Mouse (Mus musculus): Measurements from ENCODE around the gene Syvn1. TPM values are rescaled to one million over a fixed set of nuclear protein-coding genes. Genes with fewer than 3 reads are reported as not detected.
A peak's percentile ranks its signal among the peaks of the same experiment; 100 is the strongest.

The Syvn1 gene
- polyA plus RNA-seq, 1 experiment from 2014 or later, result 29.2 TPM

GRCm38 (mm10) chr19:6015511-6016315 lies 30.7 kb upstream of the Syvn1 start, which contains the start of gene Capn1:
Capn1 (minus strand) TSS chr19:6015897.
- 4% methylated on average over 40 of the region's 40 CpGs for WGBS
- peak; percentile 79 for ATAC-seq (ENCODE audit: insufficient read depth, low FRiP score)
- no peaks in the 10 kb centered on the region for H3K9me3 ChIP-seq (replicated peaks; ENCODE audit: control insufficient read depth, low read length)
- H3K27ac ChIP-seq (ENCODE audit: low read length), result peak within 1 kb of the TSS; percentile 60
- H3K4me3 ChIP-seq (replicated peaks; ENCODE audit: low read length), result peak within 1 kb of the TSS; percentile 60
- H3K36me3 ChIP-seq (ENCODE audit: control insufficient read depth, insufficient read depth, low read length), result no peaks in the 10 kb centered on the region
- H3K4me1 ChIP-seq (ENCODE audit: control insufficient read depth, insufficient read depth, low read length), result peaks cover 12% of the 10 kb centered on the region
- peak within 1 kb of the TSS; percentile 67 for H3K4me2 ChIP-seq (ENCODE audit: low read depth, low read length)
- peak within 1 kb of the TSS; percentile 76 for H3K9ac ChIP-seq (ENCODE audit: low read length)
- 0 out of 2 replicates have a peak, but pooled peaks cover 4% of the 10 kb centered on the region for H3K27me3 ChIP-seq (ENCODE audit: control insufficient read depth, insufficient read depth, low read length)

GRCm38 (mm10) chr19:6016532-6016931 lies 29.8 kb upstream of the Syvn1 start:
- H3K36me3 ChIP-seq (ENCODE audit: control insufficient read depth, insufficient read depth, low read length), result no peaks in the 10 kb centered on the region
- peak overlapping the region; percentile 67 for H3K4me2 ChIP-seq (ENCODE audit: low read depth, low read length)
- 0 out of 2 replicates have a peak, but pooled peaks cover 4% of the 10 kb centered on the region for H3K27me3 ChIP-seq (ENCODE audit: control insufficient read depth, insufficient read depth, low read length)
- no peak overlapping the region for H3K9ac ChIP-seq (ENCODE audit: low read length)
- H3K4me3 ChIP-seq (replicated peaks; ENCODE audit: low read length), result peak overlapping the region; percentile 60; the same call in 1 of the 2 replicates
- 47% methylated on average over 7 of the region's 7 CpGs for WGBS
- no peaks in the 10 kb centered on the region for H3K9me3 ChIP-seq (replicated peaks; ENCODE audit: control insufficient read depth, low read length)
- ATAC-seq (ENCODE audit: insufficient read depth, low FRiP score), result no peak
- no peak overlapping the region for H3K27ac ChIP-seq (ENCODE audit: low read length)
- peaks cover 12% of the 10 kb centered on the region for H3K4me1 ChIP-seq (ENCODE audit: control insufficient read depth, insufficient read depth, low read length)

GRCm38 (mm10) chr19:6018142-6019089 lies 28.0 kb upstream of the Syvn1 start:
- H3K27ac ChIP-seq (ENCODE audit: low read length), result no peak overlapping the region
- 0 out of 2 replicates have a peak, but pooled peaks cover 4% of the 10 kb centered on the region for H3K27me3 ChIP-seq (ENCODE audit: control insufficient read depth, insufficient read depth, low read length)
- no peak for ATAC-seq (ENCODE audit: insufficient read depth, low FRiP score)

GRCm38 (mm10) chr19:6020276-6020675 lies 26.1 kb upstream of the Syvn1 start:
- H3K9ac ChIP-seq (ENCODE audit: low read length), result no peak overlapping the region
- 43% methylated on average over 3 of the region's 3 CpGs for WGBS
- ATAC-seq (ENCODE audit: insufficient read depth, low FRiP score), result no peak

More at GRCm38 (mm10) chr19:6018142-6019089, 28.0 kb upstream of the Syvn1 start:
- no peak overlapping the region for H3K9ac ChIP-seq (ENCODE audit: low read length)
- no peaks in the 10 kb centered on the region for H3K36me3 ChIP-seq (ENCODE audit: control insufficient read depth, insufficient read depth, low read length)
- WGBS, result 33% methylated on average over 15 of the region's 15 CpGs
- H3K9me3 ChIP-seq (replicated peaks; ENCODE audit: control insufficient read depth, low read length), result no peaks in the 10 kb centered on the region
- no peak overlapping the region for H3K4me3 ChIP-seq (replicated peaks; ENCODE audit: low read length)
- H3K4me1 ChIP-seq (ENCODE audit: control insufficient read depth, insufficient read depth, low read length), result peaks cover 12% of the 10 kb centered on the region
- H3K4me2 ChIP-seq (ENCODE audit: low read depth, low read length), result no peak overlapping the region

GRCm38 (mm10) chr19:6023059-6023458 lies 23.3 kb upstream of the Syvn1 start:
- no peak overlapping the region for H3K27ac ChIP-seq (ENCODE audit: low read length)
- no peaks in the 10 kb centered on the region for H3K27me3 ChIP-seq (ENCODE audit: control insufficient read depth, insufficient read depth, low read length)
- no peak overlapping the region for H3K9ac ChIP-seq (ENCODE audit: low read length)
- no peaks in the 10 kb centered on the region for H3K9me3 ChIP-seq (replicated peaks; ENCODE audit: control insufficient read depth, low read length)
- no peak overlapping the region for H3K4me3 ChIP-seq (replicated peaks; ENCODE audit: low read length)
- no peaks in the 10 kb centered on the region for H3K4me1 ChIP-seq (ENCODE audit: control insufficient read depth, insufficient read depth, low read length)
- 48% methylated on average over 8 of the region's 8 CpGs for WGBS
- H3K36me3 ChIP-seq (ENCODE audit: control insufficient read depth, insufficient read depth, low read length), result no peaks in the 10 kb centered on the region
- ATAC-seq (ENCODE audit: insufficient read depth, low FRiP score), result no peak
- H3K4me2 ChIP-seq (ENCODE audit: low read depth, low read length), result no peak overlapping the region

More at GRCm38 (mm10) chr19:6020276-6020675, 26.1 kb upstream of the Syvn1 start:
- Histone ChIP-seq H3K9me3 (replicated peaks; ENCODE audit: control insufficient read depth, low read length) (no peaks in the 10 kb centered on the region), H3K36me3 (ENCODE audit: control insufficient read depth, insufficient read depth, low read length) (no peaks in the 10 kb centered on the region), H3K4me3 (replicated peaks; ENCODE audit: low read length) (no peak overlapping the region), H3K4me2 (ENCODE audit: low read depth, low read length) (no peak overlapping the region), H3K27me3 (ENCODE audit: control insufficient read depth, insufficient read depth, low read length) (0 out of 2 replicates have a peak, but pooled peaks cover 4% of the 10 kb centered on the region), H3K4me1 (ENCODE audit: control insufficient read depth, insufficient read depth, low read length) (0 out of 2 replicates have a peak, but pooled peaks cover 3% of the 10 kb centered on the region), H3K27ac (ENCODE audit: low read length) (no peak overlapping the region)

- H3K27me3 ChIP-seq (ENCODE audit: control insufficient read depth, insufficient read depth, low read length), result no peaks in the 10 kb centered on the region
- no peak overlapping the region for H3K9ac ChIP-seq (ENCODE audit: low read length)
- H3K36me3 ChIP-seq (ENCODE audit: control insufficient read depth, insufficient read depth, low read length), result no peaks in the 10 kb centered on the region
- H3K9me3 ChIP-seq (replicated peaks; ENCODE audit: control insufficient read depth, low read length), result no peaks in the 10 kb centered on the region
- no peak overlapping the region for H3K27ac ChIP-seq (ENCODE audit: low read length)
- H3K4me1 ChIP-seq (ENCODE audit: control insufficient read depth, insufficient read depth, low read length), result no peaks in the 10 kb centered on the region
- no peak overlapping the region for H3K4me2 ChIP-seq (ENCODE audit: low read depth, low read length)
- ATAC-seq (ENCODE audit: insufficient read depth, low FRiP score), result no peak
- no peak overlapping the region for H3K4me3 ChIP-seq (replicated peaks; ENCODE audit: low read length)
- 82% methylated on average over 7 of the region's 7 CpGs for WGBS
These were observed 22.4 kb upstream of the Syvn1 start for GRCm38 (mm10) chr19:6023930-6024329.

DNA sequence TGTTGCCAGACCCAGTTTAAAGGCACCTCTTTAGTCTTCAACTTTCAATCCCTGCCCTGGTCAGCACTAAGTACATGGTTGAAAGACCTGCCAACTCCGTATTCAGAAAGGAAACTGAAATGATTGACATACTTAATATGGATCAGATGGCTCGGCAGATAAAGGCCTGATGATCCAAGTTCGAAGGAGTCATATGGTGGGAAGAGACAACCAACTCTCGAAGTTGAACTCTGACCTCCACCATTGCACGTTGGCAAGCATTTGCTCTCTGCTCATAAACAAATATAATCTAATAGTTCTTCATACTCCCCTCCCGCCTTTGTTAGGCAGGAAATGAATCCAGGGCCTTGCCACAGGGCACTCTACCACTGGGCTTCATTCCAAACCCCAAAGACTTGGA lies 17.4 kb upstream of the Syvn1 start:
- Histone ChIP-seq H3K4me1 (ENCODE audit: control insufficient read depth, insufficient read depth, low read length) (no peaks in the 10 kb centered on the region), H3K9ac (ENCODE audit: low read length) (no peak overlapping the region), H3K36me3 (ENCODE audit: control insufficient read depth, insufficient read depth, low read length) (no peaks in the 10 kb centered on the region), H3K27me3 (ENCODE audit: control insufficient read depth, insufficient read depth, low read length) (no peaks in the 10 kb centered on the region), H3K4me2 (ENCODE audit: low read depth, low read length) (no peak overlapping the region), H3K27ac (ENCODE audit: low read length) (no peak overlapping the region), H3K9me3 (replicated peaks; ENCODE audit: control insufficient read depth, low read length) (no peaks in the 10 kb centered on the region), H3K4me3 (replicated peaks; ENCODE audit: low read length) (no peak overlapping the region)
- ATAC-seq (ENCODE audit: insufficient read depth, low FRiP score), result no peak
- 70% methylated on average over 6 of the region's 6 CpGs for WGBS

GRCm38 (mm10) chr19:6029426-6029825 lies 16.9 kb upstream of the Syvn1 start:
- H3K9ac ChIP-seq (ENCODE audit: low read length), result no peak overlapping the region
- H3K4me1 ChIP-seq (ENCODE audit: control insufficient read depth, insufficient read depth, low read length), result no peaks in the 10 kb centered on the region
- ATAC-seq (ENCODE audit: insufficient read depth, low FRiP score), result no peak
- no peak overlapping the region for H3K4me3 ChIP-seq (replicated peaks; ENCODE audit: low read length)
- no peaks in the 10 kb centered on the region for H3K27me3 ChIP-seq (ENCODE audit: control insufficient read depth, insufficient read depth, low read length)
- H3K27ac ChIP-seq (ENCODE audit: low read length), result no peak overlapping the region
- no peaks in the 10 kb centered on the region for H3K9me3 ChIP-seq (replicated peaks; ENCODE audit: control insufficient read depth, low read length)
- 75% methylated on average over 9 of the region's 9 CpGs for WGBS
- H3K4me2 ChIP-seq (ENCODE audit: low read depth, low read length), result no peak overlapping the region
- H3K36me3 ChIP-seq (ENCODE audit: control insufficient read depth, insufficient read depth, low read length), result no peaks in the 10 kb centered on the region
